Mouse (Mus musculus): ENCODE data around the gene Cltc. TPM values are rescaled to one million over a fixed set of nuclear protein-coding genes. Genes with fewer than 3 reads are reported as not detected.

Cltc gene
- polyA plus RNA-seq, 1 experiment from 2014 or later, result 118 TPM

GRCm38 (mm10) chr11:86654096-86654495 lies 103.3 kb downstream of the Cltc start:
- H3K36me3 ChIP-seq, result no peaks in the 10 kb centered on the region
- H3K9me3 ChIP-seq, result no peaks in the 10 kb centered on the region
- H3K4me1 ChIP-seq, result 0 out of 2 replicates have a peak, but pooled peaks cover 4% of the 10 kb centered on the region
- H3K9ac ChIP-seq, result no peak overlapping the region
- no peak for ATAC-seq (ENCODE audit: borderline replicate concordance, extremely low read depth, low FRiP score, low TSS enrichment)
- WGBS, result 83% methylated on average over 4 of the region's 4 CpGs
- no peak overlapping the region for H3K4me2 ChIP-seq
- H3K4me3 ChIP-seq, result no peak overlapping the region
- H3K27ac ChIP-seq, result no peak overlapping the region
- H3K27me3 ChIP-seq, result no peaks in the 10 kb centered on the region

DNA sequence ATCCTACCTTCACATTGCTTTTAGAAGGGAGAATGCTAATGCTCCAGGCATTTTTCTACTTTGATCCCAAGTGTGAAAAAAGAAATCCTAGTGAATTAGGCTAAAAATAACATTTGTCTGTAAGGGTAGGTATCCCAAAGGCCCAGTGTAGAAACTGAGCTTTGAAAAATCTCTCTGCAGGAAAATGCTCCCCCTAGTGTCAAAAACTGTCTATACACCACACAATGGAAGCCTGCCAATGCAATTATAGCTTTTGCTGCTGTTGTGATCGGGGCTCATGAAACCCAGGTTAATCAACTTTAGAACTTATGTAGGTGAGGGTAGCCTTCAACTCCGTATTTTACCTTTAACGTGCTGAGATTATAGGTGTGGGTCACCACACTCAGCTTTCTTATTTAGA lies 103.9 kb downstream of the Cltc start:
- 22% methylated on average over 3 of the region's 3 CpGs for WGBS
- Histone ChIP-seq H3K4me1 (0 out of 2 replicates have a peak, but pooled peaks cover 4% of the 10 kb centered on the region), H3K9ac (no peak overlapping the region), H3K4me3 (no peak overlapping the region), H3K36me3 (no peaks in the 10 kb centered on the region), H3K4me2 (no peak overlapping the region), H3K27me3 (no peaks in the 10 kb centered on the region), H3K9me3 (no peaks in the 10 kb centered on the region), H3K27ac (no peak overlapping the region)
- ATAC-seq (ENCODE audit: borderline replicate concordance, extremely low read depth, low FRiP score, low TSS enrichment), result no peak

- no peak overlapping the region for H3K9ac ChIP-seq
- H3K36me3 ChIP-seq, result no peaks in the 10 kb centered on the region
- WGBS, result 86% methylated on average over 4 of the region's 4 CpGs
- H3K4me3 ChIP-seq, result no peak overlapping the region
- no peaks in the 10 kb centered on the region for H3K9me3 ChIP-seq
- no peak overlapping the region for H3K4me2 ChIP-seq
- ATAC-seq (ENCODE audit: borderline replicate concordance, extremely low read depth, low FRiP score, low TSS enrichment), result no peak
- 0 out of 2 replicates have a peak, but pooled peaks cover 4% of the 10 kb centered on the region for H3K4me1 ChIP-seq
- H3K27me3 ChIP-seq, result no peaks in the 10 kb centered on the region
- H3K27ac ChIP-seq, result no peak overlapping the region
These were observed 104.8 kb downstream of the Cltc start for GRCm38 (mm10) chr11:86652578-86652979.

DNA sequence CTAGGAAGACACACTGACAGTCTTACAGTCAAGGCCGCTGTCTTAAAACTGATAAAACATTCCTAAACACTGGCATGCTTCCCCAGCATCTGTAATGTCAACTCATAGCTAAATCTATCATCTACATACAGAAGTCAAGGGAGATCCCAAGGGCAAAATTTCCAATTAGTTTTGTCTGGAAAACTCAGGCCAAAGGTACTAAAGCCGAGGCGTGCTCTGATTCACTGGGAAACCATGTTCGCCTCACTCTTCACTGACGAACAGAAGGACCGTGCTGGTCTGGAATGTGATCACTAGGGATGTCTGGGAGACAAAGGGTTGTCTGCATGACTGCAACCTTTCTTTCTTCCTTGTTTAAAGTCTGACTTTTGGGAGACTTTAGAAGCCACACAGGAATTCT lies 106.7 kb downstream of the Cltc start:
- Histone ChIP-seq H3K4me3 (no peak overlapping the region), H3K4me2 (no peak overlapping the region), H3K9me3 (no peaks in the 10 kb centered on the region), H3K27me3 (no peaks in the 10 kb centered on the region), H3K4me1 (peaks cover 11% of the 10 kb centered on the region; the same call in 1 of the 2 replicates), H3K9ac (no peak overlapping the region), H3K36me3 (no peaks in the 10 kb centered on the region), H3K27ac (no peak overlapping the region)
- no peak for ATAC-seq (ENCODE audit: borderline replicate concordance, extremely low read depth, low FRiP score, low TSS enrichment)
- 68% methylated on average over 6 of the region's 6 CpGs for WGBS

DNA sequence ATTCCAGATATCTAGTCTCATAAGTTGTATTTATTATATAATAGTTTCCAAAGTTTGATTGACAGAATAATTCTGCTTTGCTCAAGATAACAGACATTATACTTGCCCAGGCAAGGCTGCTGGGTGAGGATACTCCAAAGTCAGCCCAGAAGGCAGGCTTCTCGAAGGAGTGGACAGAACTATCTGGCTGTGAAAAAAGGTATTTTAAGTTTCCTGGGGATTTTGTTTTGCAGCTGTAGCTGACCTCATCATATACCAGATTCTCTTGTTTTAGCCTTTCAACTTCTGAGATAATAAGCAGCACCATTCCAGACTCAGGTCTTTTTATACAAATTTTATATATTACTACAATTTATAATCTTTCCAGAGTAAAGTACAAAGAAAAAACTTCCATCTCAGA lies 107.8 kb downstream of the Cltc start:
- no peak overlapping the region for H3K9ac ChIP-seq
- H3K36me3 ChIP-seq, result no peaks in the 10 kb centered on the region
- H3K9me3 ChIP-seq, result no peaks in the 10 kb centered on the region
- WGBS, result 69% methylated on average over 1 of the region's 1 CpGs
- H3K27me3 ChIP-seq, result no peaks in the 10 kb centered on the region
- no peak overlapping the region for H3K4me3 ChIP-seq
- no peak overlapping the region for H3K27ac ChIP-seq
- no peak for ATAC-seq (ENCODE audit: borderline replicate concordance, extremely low read depth, low FRiP score, low TSS enrichment)
- H3K4me2 ChIP-seq, result no peak overlapping the region
- H3K4me1 ChIP-seq, result peaks cover 11% of the 10 kb centered on the region; the same call in 1 of the 2 replicates

- 73% methylated on average over 15 of the region's 15 CpGs for WGBS
These were observed 109.5 kb downstream of the Cltc start for GRCm38 (mm10) chr11:86647706-86648447.

DNA sequence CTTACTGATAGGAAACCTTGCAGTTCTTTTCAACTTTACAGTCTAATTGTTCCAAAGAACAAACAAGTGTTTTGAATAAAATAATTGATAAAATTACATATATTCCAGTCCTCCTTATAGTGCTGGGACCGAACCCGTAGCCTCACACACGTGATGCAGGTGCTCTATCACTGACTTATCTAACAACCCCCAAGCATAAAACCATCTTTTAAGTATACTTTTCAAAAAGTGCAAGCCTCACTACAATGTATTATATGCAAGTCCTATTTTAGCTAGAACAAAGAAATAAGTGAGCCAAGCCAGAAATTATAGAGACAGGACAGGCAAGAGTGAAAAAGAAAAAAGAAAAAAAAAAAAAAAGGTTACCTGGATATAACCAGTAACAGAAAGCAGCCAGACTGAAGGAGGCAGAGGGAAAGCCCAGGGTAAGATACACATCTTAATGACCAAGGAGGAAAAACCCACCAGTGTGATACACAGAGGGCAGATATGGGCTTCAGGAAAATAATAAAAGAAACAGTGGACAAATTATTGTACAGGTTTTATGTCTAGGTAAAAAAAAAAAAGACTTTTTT lies 110.4 kb downstream of the Cltc start:
- Histone ChIP-seq H3K9me3 (no peaks in the 10 kb centered on the region), H3K9ac (no peak overlapping the region), H3K27me3 (no peaks in the 10 kb centered on the region), H3K4me1 (peaks cover 7% of the 10 kb centered on the region; the same call in 1 of the 2 replicates), H3K4me3 (no peak overlapping the region), H3K36me3 (peaks cover 4% of the 10 kb centered on the region; the same call in 1 of the 2 replicates), H3K4me2 (no peak overlapping the region; the same call in 1 of the 2 replicates), H3K27ac (peak overlapping the region; percentile 72)
- ATAC-seq (ENCODE audit: borderline replicate concordance, extremely low read depth, low FRiP score, low TSS enrichment), result no peak
- 64% methylated on average over 3 of the region's 3 CpGs for WGBS

More at GRCm38 (mm10) chr11:86647706-86648447, 109.5 kb downstream of the Cltc start:
- Histone ChIP-seq H3K4me1 (peaks cover 10% of the 10 kb centered on the region; the same call in 1 of the 2 replicates), H3K9ac (no peak overlapping the region), H3K27ac (no peak overlapping the region), H3K4me3 (no peak overlapping the region), H3K9me3 (no peaks in the 10 kb centered on the region), H3K27me3 (no peaks in the 10 kb centered on the region), H3K36me3 (no peaks in the 10 kb centered on the region), H3K4me2 (no peak overlapping the region)
- no peak for ATAC-seq (ENCODE audit: borderline replicate concordance, extremely low read depth, low FRiP score, low TSS enrichment)

GRCm38 (mm10) chr11:86646136-86646834 lies 111.1 kb downstream of the Cltc start:
- no peak overlapping the region for H3K4me3 ChIP-seq
- H3K27me3 ChIP-seq, result no peaks in the 10 kb centered on the region
- no peaks in the 10 kb centered on the region for H3K9me3 ChIP-seq
- peaks cover 4% of the 10 kb centered on the region; the same call in 1 of the 2 replicates for H3K36me3 ChIP-seq
- no peak overlapping the region for H3K9ac ChIP-seq
- 43% methylated on average over 7 of the region's 7 CpGs for WGBS
- H3K27ac ChIP-seq, result peak overlapping the region; percentile 72
- H3K4me1 ChIP-seq, result peaks cover 7% of the 10 kb centered on the region; the same call in 1 of the 2 replicates
- no peak overlapping the region; the same call in 1 of the 2 replicates for H3K4me2 ChIP-seq
- ATAC-seq (ENCODE audit: borderline replicate concordance, extremely low read depth, low FRiP score, low TSS enrichment), result peak; percentile 59

- 88% methylated on average over 4 of the region's 4 CpGs for WGBS
- Histone ChIP-seq H3K36me3 (peaks cover 4% of the 10 kb centered on the region; the same call in 1 of the 2 replicates), H3K27me3 (no peaks in the 10 kb centered on the region), H3K4me3 (no peak overlapping the region), H3K4me2 (no peak overlapping the region), H3K4me1 (peaks cover 7% of the 10 kb centered on the region; the same call in 1 of the 2 replicates), H3K27ac (no peak overlapping the region), H3K9me3 (no peaks in the 10 kb centered on the region), H3K9ac (no peak overlapping the region)
- ATAC-seq (ENCODE audit: borderline replicate concordance, extremely low read depth, low FRiP score, low TSS enrichment), result no peak
These were observed 112.8 kb downstream of the Cltc start for GRCm38 (mm10) chr11:86644553-86644952.

Data from lung, embryonic 15.5 days (tissue).